Mouse (Mus musculus) heart, adult 2 months (tissue): Measurements from ENCODE around the gene Smc6.

Experiments used
- CTCF ChIP-seq: fragments of 200-600 bp; IDR thresholded peaks from 2 replicates; pipeline ENCODE4 v1.8.1; 2022; ENCODE audit warnings: antibody characterized with exemption, mild to moderate bottlenecking, moderate library complexity
- EP300 ChIP-seq: fragments of 200-500 bp; IDR thresholded peaks from 2 replicates; pipeline ENCODE4 v1.6.1; 2011; ENCODE audit warnings: low read depth, low read length, control low read depth; ENCODE audit not compliant: insufficient read depth
- POLR2A ChIP-seq: fragments of 200-500 bp; IDR thresholded peaks from 2 replicates; pipeline ENCODE4 v1.6.1; 2011; ENCODE audit warnings: mild to moderate bottlenecking, low read depth, low read length, control low read depth; ENCODE audit not compliant: insufficient read depth

DNA sequence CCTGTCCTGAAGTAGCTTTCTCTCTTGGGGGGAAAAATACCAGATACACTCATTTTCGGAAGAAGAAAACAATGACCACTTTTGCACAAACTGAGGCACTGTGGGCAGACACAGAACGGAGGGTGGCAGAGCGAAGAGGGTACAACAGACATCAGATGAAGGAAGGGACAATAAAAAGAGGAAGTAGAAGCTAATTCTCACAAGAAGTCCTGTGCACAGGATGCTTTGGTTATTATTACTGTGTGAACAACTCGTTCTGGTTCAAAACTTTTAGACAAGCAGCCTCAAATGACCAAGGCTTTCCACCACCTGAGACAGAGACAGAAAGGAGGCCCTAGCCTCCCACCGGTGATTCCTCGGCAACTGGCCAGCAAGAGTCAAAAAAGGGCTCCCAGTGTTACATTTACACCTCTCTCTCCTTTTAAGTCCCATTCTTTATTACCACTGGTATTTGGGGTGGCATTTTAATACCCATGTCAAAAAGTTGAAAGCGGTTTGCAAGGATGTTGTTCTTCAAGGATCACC lies 47.9 kb upstream of the Smc6 start:
- TF ChIP-seq POLR2A (no peak), CTCF (no peak), EP300 (no peak)
